Mouse (Mus musculus): Measurements from ENCODE around the gene Irx6. TPM values are rescaled to one million over a fixed set of nuclear protein-coding genes. Genes with fewer than 3 reads are reported as not detected.
A peak's percentile ranks its signal among the peaks of the same experiment; 100 is the strongest.

The Irx6 gene
- polyA plus RNA-seq, 1 experiment from 2014 or later, result not detected

DNA sequence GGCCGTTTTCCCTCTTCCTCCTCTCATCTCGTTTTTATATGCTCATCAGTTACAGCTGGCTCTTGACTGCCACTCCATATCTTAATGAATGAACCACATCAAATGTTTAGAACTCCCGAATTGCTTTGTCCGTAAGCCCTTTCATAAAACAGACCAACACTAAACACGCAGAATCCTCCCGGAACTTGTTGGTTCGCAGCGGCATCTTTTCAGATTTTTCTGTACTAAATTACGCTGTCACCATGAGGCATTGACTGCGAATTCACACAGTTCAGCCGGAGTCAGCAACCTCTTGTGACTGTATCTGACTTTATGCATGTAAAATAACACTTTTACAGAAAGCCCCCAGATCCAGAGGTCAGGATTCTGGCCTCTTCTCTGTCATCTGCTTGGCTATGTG, 3.9 kb upstream of the Irx6 start:
- Histone ChIP-seq H3K27ac (ENCODE audit: low read length) (no peak overlapping the region), H3K9ac (replicated peaks; ENCODE audit: low read depth) (no peak overlapping the region), H3K4me3 (ENCODE audit: low read depth, low read length) (no peak overlapping the region), H3K4me1 (ENCODE audit: insufficient read depth, low read depth, low read length) (no peaks in the 10 kb centered on the region), H3K27me3 (replicated peaks; ENCODE audit: insufficient read depth, low read length) (peaks cover 25% of the 10 kb centered on the region; the same call in 1 of the 2 replicates), H3K36me3 (ENCODE audit: insufficient read depth, low read length) (no peaks in the 10 kb centered on the region), H3K9me3 (ENCODE audit: low read length) (no peaks in the 10 kb centered on the region), H3K4me2 (replicated peaks; ENCODE audit: low read depth, low read length) (no peak overlapping the region)
- DNase-seq (ENCODE audit: low spot score), result no peak
- TF ChIP-seq CTCF (IDR thresholded peaks at IDR 0.05) (no peak), EP300 (IDR thresholded peaks at IDR 0.05) (no peak)
- WGBS, result 61% methylated on average over 11 of the region's 11 CpGs
- ATAC-seq, result no peak

DNA sequence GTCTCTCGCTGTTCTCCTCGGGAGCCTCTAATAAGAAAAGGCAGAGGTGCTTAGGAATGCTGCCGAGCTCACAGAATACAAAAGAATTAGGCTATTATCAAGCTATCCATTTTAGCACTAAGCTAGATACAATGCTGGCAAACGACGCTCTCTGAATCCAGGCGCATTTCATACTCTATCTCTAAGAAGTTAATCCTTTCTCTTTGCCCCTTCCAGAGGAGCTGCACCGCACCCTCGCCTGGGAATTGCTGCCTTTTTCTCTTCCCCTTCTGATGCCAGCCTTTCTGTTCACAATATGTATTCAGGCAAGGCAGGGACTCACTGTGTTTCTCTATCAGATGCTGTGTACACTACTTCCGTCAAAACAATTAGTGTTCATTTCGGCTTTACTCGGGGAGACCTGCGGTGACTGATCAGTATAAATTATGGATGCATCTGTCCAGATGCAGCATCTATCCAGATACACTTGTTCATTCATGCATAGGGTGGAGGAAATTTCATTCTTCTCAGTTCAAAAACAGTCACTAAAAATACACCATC, 3.4 kb upstream of the Irx6 start:
- no peaks in the 10 kb centered on the region for H3K9me3 ChIP-seq (ENCODE audit: low read length)
- H3K9ac ChIP-seq (replicated peaks; ENCODE audit: low read depth), result no peak overlapping the region
- no peak overlapping the region for H3K4me3 ChIP-seq (ENCODE audit: low read depth, low read length)
- TF ChIP-seq CTCF (IDR thresholded peaks at IDR 0.05) (no peak), EP300 (IDR thresholded peaks at IDR 0.05) (no peak)
- H3K27ac ChIP-seq (ENCODE audit: low read length), result no peak overlapping the region
- no peak overlapping the region for H3K4me2 ChIP-seq (replicated peaks; ENCODE audit: low read depth, low read length)
- peaks cover 28% of the 10 kb centered on the region for H3K27me3 ChIP-seq (replicated peaks; ENCODE audit: insufficient read depth, low read length)
- ATAC-seq, result no peak
- H3K36me3 ChIP-seq (ENCODE audit: insufficient read depth, low read length), result no peaks in the 10 kb centered on the region
- no peak for DNase-seq (ENCODE audit: low spot score)
- 61% methylated on average over 12 of the region's 12 CpGs for WGBS
- no peaks in the 10 kb centered on the region for H3K4me1 ChIP-seq (ENCODE audit: insufficient read depth, low read depth, low read length)

DNA sequence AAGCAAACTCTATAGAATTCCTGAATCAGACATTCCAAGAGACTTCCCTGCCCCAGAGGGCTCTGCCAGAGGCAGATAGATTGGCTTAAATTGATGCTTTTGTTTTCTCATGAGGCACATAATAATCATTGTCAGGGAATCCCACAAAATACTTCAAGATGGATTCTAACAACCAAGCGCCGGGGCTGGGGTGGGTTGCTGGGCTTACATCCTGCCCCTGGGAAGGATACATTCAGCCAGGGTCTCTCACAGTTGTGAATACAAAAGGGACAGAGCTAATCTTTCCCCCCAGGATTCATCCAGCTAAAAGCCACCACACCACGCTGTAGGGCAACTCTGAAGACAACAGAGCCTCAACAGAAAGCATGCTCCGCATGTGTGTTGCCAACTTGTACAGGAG, 2.2 kb upstream of the Irx6 start:
- no peaks in the 10 kb centered on the region for H3K9me3 ChIP-seq (ENCODE audit: low read length)
- WGBS, result 94% methylated on average over 4 of the region's 4 CpGs
- DNase-seq (ENCODE audit: low spot score), result no peak
- H3K27ac ChIP-seq (ENCODE audit: low read length), result no peak overlapping the region
- no peak overlapping the region for H3K4me3 ChIP-seq (ENCODE audit: low read depth, low read length)
- no peak for ATAC-seq
- no peak overlapping the region for H3K4me2 ChIP-seq (replicated peaks; ENCODE audit: low read depth, low read length)
- H3K4me1 ChIP-seq (ENCODE audit: insufficient read depth, low read depth, low read length), result no peaks in the 10 kb centered on the region
- peaks cover 39% of the 10 kb centered on the region for H3K27me3 ChIP-seq (replicated peaks; ENCODE audit: insufficient read depth, low read length)
- no peaks in the 10 kb centered on the region for H3K36me3 ChIP-seq (ENCODE audit: insufficient read depth, low read length)
- TF ChIP-seq EP300 (IDR thresholded peaks at IDR 0.05) (no peak), CTCF (IDR thresholded peaks at IDR 0.05) (no peak)
- no peak overlapping the region for H3K9ac ChIP-seq (replicated peaks; ENCODE audit: low read depth)

DNA sequence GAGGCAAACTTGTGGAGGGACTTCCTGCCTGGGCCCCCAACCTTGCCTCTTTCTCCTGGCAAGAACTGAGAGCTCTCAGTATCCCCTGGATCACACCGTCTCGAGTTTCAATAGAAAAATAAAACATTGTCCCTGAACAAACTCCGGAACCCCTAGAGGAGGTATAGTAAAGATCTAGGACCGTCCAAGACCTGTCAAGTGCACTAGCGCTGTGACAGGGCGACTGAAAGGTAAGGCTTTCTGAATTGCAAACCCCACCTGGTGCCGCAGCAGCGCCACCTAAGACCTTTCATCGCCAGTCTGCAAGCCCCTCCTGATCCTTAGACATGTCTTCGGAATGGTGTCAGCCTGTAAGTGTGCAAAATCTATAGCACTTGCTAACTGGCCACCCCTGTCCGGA, 987 bp upstream of the Irx6 start:
- no peaks in the 10 kb centered on the region for H3K4me1 ChIP-seq (ENCODE audit: insufficient read depth, low read depth, low read length)
- no peaks in the 10 kb centered on the region for H3K9me3 ChIP-seq (ENCODE audit: low read length)
- no peak overlapping the region for H3K27ac ChIP-seq (ENCODE audit: low read length)
- WGBS, result 4% methylated on average over 11 of the region's 11 CpGs
- H3K36me3 ChIP-seq (ENCODE audit: insufficient read depth, low read length), result no peaks in the 10 kb centered on the region
- peaks cover 48% of the 10 kb centered on the region for H3K27me3 ChIP-seq (replicated peaks; ENCODE audit: insufficient read depth, low read length)
- peak overlapping the region; percentile 31; the same call in 1 of the 2 replicates for H3K4me3 ChIP-seq (ENCODE audit: low read depth, low read length)
- TF ChIP-seq EP300 (IDR thresholded peaks at IDR 0.05) (no peak), CTCF (IDR thresholded peaks at IDR 0.05) (no peak)
- 0 out of 2 replicates have a peak, but pooled peaks have one; percentile 14 for ATAC-seq
- H3K9ac ChIP-seq (replicated peaks; ENCODE audit: low read depth), result no peak overlapping the region
- H3K4me2 ChIP-seq (replicated peaks; ENCODE audit: low read depth, low read length), result peak overlapping the region; percentile 64
- DNase-seq (ENCODE audit: low spot score), result no peak

DNA sequence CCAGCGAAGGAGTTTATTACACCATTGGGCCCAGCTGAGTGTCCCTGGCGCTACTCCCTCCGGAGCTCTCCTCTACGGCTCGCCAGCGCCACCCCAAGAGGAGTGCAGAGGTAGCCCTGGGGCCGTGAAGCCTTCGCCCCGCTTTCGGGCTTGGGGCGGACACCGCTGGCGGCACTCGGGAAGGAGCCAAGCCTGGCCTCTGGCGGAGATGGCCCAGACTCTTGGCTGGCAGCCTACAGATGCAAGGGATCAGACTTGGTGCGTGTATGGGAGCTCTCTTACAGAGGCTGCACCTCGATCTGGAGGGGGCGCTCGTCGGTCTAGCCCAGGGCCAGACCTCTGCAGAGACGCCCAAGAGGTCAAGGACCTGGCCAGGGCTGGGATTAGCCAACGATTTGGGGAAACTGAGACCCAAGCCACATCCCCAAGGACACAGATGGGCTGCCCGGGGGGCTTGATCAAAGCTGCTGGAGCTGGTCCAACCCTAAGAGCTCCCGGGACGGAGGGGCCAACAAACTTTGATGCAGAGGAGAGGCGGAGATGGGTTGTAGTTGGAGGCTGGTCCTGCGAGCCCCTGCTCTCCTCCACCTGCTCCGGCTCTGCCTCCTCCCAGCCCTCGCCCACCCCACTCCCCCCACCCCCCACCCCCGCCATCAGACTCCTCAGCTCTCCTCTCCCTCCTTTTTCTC, 389 bp upstream of the Irx6 start:
- H3K9ac ChIP-seq (replicated peaks; ENCODE audit: low read depth), result no peak overlapping the region

DNA sequence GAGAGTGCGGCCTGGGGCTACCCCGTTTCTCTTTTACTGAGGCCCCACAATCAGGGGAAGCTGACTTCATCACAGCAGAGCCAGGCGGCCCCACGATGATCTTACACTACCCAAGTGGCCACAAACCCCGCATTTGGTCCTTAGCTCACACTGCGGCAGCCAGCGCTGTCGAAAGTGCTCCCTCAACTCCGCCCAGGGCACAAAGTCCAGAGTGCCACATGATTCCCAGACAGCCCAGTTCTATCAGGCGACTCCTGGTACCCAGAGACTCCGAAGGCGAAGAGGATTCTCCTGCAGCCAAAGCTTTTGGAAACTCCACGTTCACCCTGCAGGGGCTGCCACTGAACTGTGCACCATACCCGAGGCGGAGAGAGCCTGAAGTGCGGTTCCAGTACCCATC, 4.3 kb downstream of the Irx6 start:
- Histone ChIP-seq H3K9ac (replicated peaks; ENCODE audit: low read depth) (no peak overlapping the region), H3K36me3 (ENCODE audit: insufficient read depth, low read length) (no peaks in the 10 kb centered on the region), H3K27ac (ENCODE audit: low read length) (no peak overlapping the region), H3K4me1 (ENCODE audit: insufficient read depth, low read depth, low read length) (no peaks in the 10 kb centered on the region), H3K4me3 (ENCODE audit: low read depth, low read length) (no peak overlapping the region), H3K9me3 (ENCODE audit: low read length) (no peaks in the 10 kb centered on the region), H3K4me2 (replicated peaks; ENCODE audit: low read depth, low read length) (no peak overlapping the region), H3K27me3 (replicated peaks; ENCODE audit: insufficient read depth, low read length) (peaks cover 58% of the 10 kb centered on the region)
- no peak for DNase-seq (ENCODE audit: low spot score)
- no peak for TF ChIP-seq EP300 (IDR thresholded peaks at IDR 0.05)
- TF ChIP-seq CTCF (IDR thresholded peaks at IDR 0.05), result no peak
- no peak for ATAC-seq
- WGBS, result 14% methylated on average over 16 of the region's 16 CpGs

More for the DNA sequence above, 389 bp upstream of the Irx6 start:
- ATAC-seq (peak; percentile 84), DNase-seq (ENCODE audit: low spot score) (peak; percentile 65)
- Histone ChIP-seq H3K4me3 (ENCODE audit: low read depth, low read length) (peak overlapping the region; percentile 31), H3K36me3 (ENCODE audit: insufficient read depth, low read length) (no peaks in the 10 kb centered on the region), H3K27ac (ENCODE audit: low read length) (no peak overlapping the region), H3K27me3 (replicated peaks; ENCODE audit: insufficient read depth, low read length) (peaks cover 54% of the 10 kb centered on the region), H3K4me2 (replicated peaks; ENCODE audit: low read depth, low read length) (peak overlapping the region; percentile 64), H3K9me3 (ENCODE audit: low read length) (no peaks in the 10 kb centered on the region), H3K4me1 (ENCODE audit: insufficient read depth, low read depth, low read length) (no peaks in the 10 kb centered on the region)
- TF ChIP-seq CTCF (IDR thresholded peaks at IDR 0.05) (peak; percentile 59), EP300 (IDR thresholded peaks at IDR 0.05) (no peak)
- WGBS, result under 1% methylated on average over 26 of the region's 30 CpGs

Data from lung, postnatal 0 days (tissue).